Mouse (Mus musculus) MEL (cell line): Measurements from ENCODE around the gene Galnt14. TPM values are rescaled to one million over a fixed set of nuclear protein-coding genes. Genes with fewer than 3 reads are reported as not detected.

Source experiments
- DNase-seq: peaks from one replicate; pipeline ENCODE4 v3.0.0; 2011; ENCODE audit warnings: low read depth, low spot score
- H3K27ac ChIP-seq: 2 replicates; pipeline ENCODE4 v1.5.1; 2012; ENCODE audit warnings: low read depth, mild to moderate bottlenecking, control low read depth, low read length, moderate library complexity; ENCODE audit not compliant: control insufficient read depth
- H3K27me3 ChIP-seq, 2 experiments: fragments of 150-350 bp in 1 of 2; sonication (generic) in 1 of 2; 2 replicates each; pipeline ENCODE4 v1.6.1; 2012; ENCODE audit warnings: low read length in 2 of 2, mild to moderate bottlenecking in 2 of 2, improper control_type of control experiment in 1 of 2, moderate library complexity in 1 of 2; ENCODE audit not compliant: insufficient read depth in 2 of 2, control insufficient read depth in 1 of 2
- H3K36me3 ChIP-seq, 2 experiments: 2 replicates each; pipeline ENCODE4 v1.6.1; 2012 to 2014; ENCODE audit warnings: low read length in 2 of 2, improper control_type of control experiment in 1 of 2, inconsistent platforms in 1 of 2, mild to moderate bottlenecking in 1 of 2; ENCODE audit not compliant: insufficient read depth in 2 of 2, control insufficient read depth in 1 of 2
- H3K4me1 ChIP-seq, 2 experiments: fragments of 150-350 bp in 1 of 2; sonication (generic) in 1 of 2; 2 replicates each; pipeline ENCODE4 v1.6.1; 2012; ENCODE audit warnings: low read length in 2 of 2, improper control_type of control experiment in 1 of 2, mild to moderate bottlenecking in 1 of 2; ENCODE audit not compliant: insufficient read depth in 2 of 2, control insufficient read depth in 1 of 2
- H3K4me3 ChIP-seq, 2 experiments: fragments of 150-350 bp in 1 of 2; sonication (generic) in 1 of 2; 2 replicates each; pipeline ENCODE4 v1.5.1; 2012; ENCODE audit warnings: low read depth in 2 of 2, low read length in 2 of 2, mild to moderate bottlenecking in 2 of 2, moderate library complexity in 2 of 2, control low read depth in 1 of 2, improper control_type of control experiment in 1 of 2; ENCODE audit not compliant: control insufficient read depth in 1 of 2, insufficient read depth in 1 of 2
- H3K79me2 ChIP-seq: 2 replicates; pipeline ENCODE4 v1.6.1; 2012; ENCODE audit warnings: mild to moderate bottlenecking, low read length, moderate library complexity; ENCODE audit not compliant: control insufficient read depth, poor library complexity, insufficient read depth
- H3K9ac ChIP-seq: 2 replicates; pipeline ENCODE4 v1.6.1; 2012; ENCODE audit warnings: low read depth, mild to moderate bottlenecking, control low read depth, low read length, moderate library complexity; ENCODE audit not compliant: control insufficient read depth, poor library complexity, severe bottlenecking
- H3K9me3 ChIP-seq: fragments of 150-350 bp; sonication (generic); replicated peaks from 2 replicates; pipeline ENCODE4 v1.6.1; 2012; ENCODE audit warnings: mild to moderate bottlenecking, low read length, improper control_type of control experiment, moderate library complexity; ENCODE audit not compliant: insufficient read depth
- BHLHE40 ChIP-seq: IDR thresholded peaks from 2 replicates; pipeline ENCODE4 v1.6.1; 2012; ENCODE audit warnings: low read depth, mild to moderate bottlenecking, inconsistent platforms, low read length, improper control_type of control experiment, borderline replicate concordance
- CHD1 ChIP-seq: IDR thresholded peaks from 2 replicates; pipeline ENCODE4 v1.6.1; 2012; ENCODE audit warnings: low read depth, mild to moderate bottlenecking, inconsistent platforms, low read length, improper control_type of control experiment
- CHD2 ChIP-seq: IDR thresholded peaks from 2 replicates; pipeline ENCODE4 v1.6.1; 2011; ENCODE audit warnings: low read length, improper control_type of control experiment
- CTCF ChIP-seq, 3 experiments: IDR thresholded peaks in 2 of 3; conservative IDR thresholded peaks in 1 of 3; 2 replicates each; pipeline ENCODE4 v1.5.1; 2011 to 2012; ENCODE audit warnings: low read length in 3 of 3, low read depth in 2 of 3, mild to moderate bottlenecking in 2 of 3, improper control_type of control experiment in 1 of 3, inconsistent platforms in 1 of 3, mixed read lengths in 1 of 3, moderate library complexity in 1 of 3; ENCODE audit not compliant: control insufficient read depth in 1 of 3, insufficient read depth in 1 of 3, poor library complexity in 1 of 3, severe bottlenecking in 1 of 3
- E2F4 ChIP-seq: IDR thresholded peaks from 2 replicates; pipeline ENCODE4 v1.6.1; 2011; ENCODE audit warnings: low read depth, low read length, improper control_type of control experiment, borderline replicate concordance
- EP300 ChIP-seq, 2 experiments: IDR thresholded peaks; 2 replicates each; pipeline ENCODE4 v1.6.1; 2011; ENCODE audit warnings: improper control_type of control experiment in 2 of 2, low read length in 2 of 2, low read depth in 1 of 2, mild to moderate bottlenecking in 1 of 2
- GABPA ChIP-seq: IDR thresholded peaks from 2 replicates; pipeline ENCODE4 v1.6.1; 2012; ENCODE audit warnings: low read depth, mild to moderate bottlenecking, inconsistent platforms, low read length, improper control_type of control experiment, moderate library complexity
- GATA1 ChIP-seq: IDR thresholded peaks from 2 replicates; pipeline ENCODE4 v1.6.1; 2011; ENCODE audit warnings: low read depth, low read length, improper control_type of control experiment
- KAT2A ChIP-seq: conservative IDR thresholded peaks from 2 replicates; pipeline ENCODE4 v1.6.1; 2012; ENCODE audit warnings: low read depth, low read length, improper control_type of control experiment, inconsistent platforms
- MAFK ChIP-seq: IDR thresholded peaks from 2 replicates; pipeline ENCODE4 v1.6.1; 2011; ENCODE audit warnings: low read depth, mild to moderate bottlenecking, low read length, improper control_type of control experiment, borderline replicate concordance
- MAX ChIP-seq: IDR thresholded peaks from 2 replicates; pipeline ENCODE4 v1.6.1; 2011; ENCODE audit warnings: low read length, improper control_type of control experiment
- MAZ ChIP-seq: IDR thresholded peaks from 2 replicates; pipeline ENCODE4 v1.6.1; 2012; ENCODE audit warnings: low read depth, mild to moderate bottlenecking, inconsistent platforms, low read length, improper control_type of control experiment
- MEF2A ChIP-seq: IDR thresholded peaks from 2 replicates; pipeline ENCODE4 v1.6.1; 2014; ENCODE audit warnings: low read depth, mild to moderate bottlenecking, inconsistent platforms, low read length, improper control_type of control experiment; ENCODE audit not compliant: poor library complexity, insufficient replicate concordance, severe bottlenecking; ENCODE audit errors: extremely low read depth
- MXI1 ChIP-seq: IDR thresholded peaks from 2 replicates; pipeline ENCODE4 v1.6.1; 2011; ENCODE audit warnings: mild to moderate bottlenecking, low read depth, low read length, improper control_type of control experiment
- MYC ChIP-seq: IDR thresholded peaks from 2 replicates; pipeline ENCODE4 v1.6.1; 2011; ENCODE audit warnings: low read depth, mild to moderate bottlenecking, low read length, improper control_type of control experiment, moderate library complexity
- NELFE ChIP-seq: IDR thresholded peaks from 2 replicates; pipeline ENCODE4 v1.6.1; 2011; ENCODE audit warnings: low read depth, low read length, improper control_type of control experiment
- NRF1 ChIP-seq: IDR thresholded peaks from 2 replicates; pipeline ENCODE4 v1.6.1; 2014; ENCODE audit warnings: low read depth, mild to moderate bottlenecking, inconsistent platforms, low read length, improper control_type of control experiment, moderate library complexity; ENCODE audit not compliant: poor library complexity, insufficient read depth, severe bottlenecking
- POLR2AphosphoS2 ChIP-seq: IDR thresholded peaks from 2 replicates; pipeline ENCODE4 v1.6.1; 2011; ENCODE audit warnings: low read length, improper control_type of control experiment
- RAD21 ChIP-seq: IDR thresholded peaks from 2 replicates; pipeline ENCODE4 v1.6.1; 2011; ENCODE audit warnings: mild to moderate bottlenecking, low read depth, low read length, improper control_type of control experiment
- SIN3A ChIP-seq: IDR thresholded peaks from 2 replicates; pipeline ENCODE4 v1.6.1; 2012; ENCODE audit warnings: low read length, improper control_type of control experiment, inconsistent platforms
- SMC3 ChIP-seq: IDR thresholded peaks from 2 replicates; pipeline ENCODE4 v1.6.1; 2011; ENCODE audit warnings: low read depth, low read length, improper control_type of control experiment
- TBP ChIP-seq: IDR thresholded peaks from 2 replicates; pipeline ENCODE4 v1.8.0; 2011; ENCODE audit warnings: low read depth, low read length, improper control_type of control experiment
- UBTF ChIP-seq: IDR thresholded peaks from 2 replicates; pipeline ENCODE4 v1.6.1; 2012; ENCODE audit warnings: low read depth, mild to moderate bottlenecking, inconsistent platforms, low read length, improper control_type of control experiment, moderate library complexity, borderline replicate concordance; ENCODE audit not compliant: insufficient read depth
- USF1 ChIP-seq: IDR thresholded peaks from 2 replicates; pipeline ENCODE4 v1.6.1; 2014; ENCODE audit warnings: low read depth, mild to moderate bottlenecking, inconsistent platforms, low read length, improper control_type of control experiment, moderate library complexity
- USF2 ChIP-seq, 2 experiments: IDR thresholded peaks; 2 replicates each; pipeline ENCODE4 v1.6.1; 2011 to 2012; ENCODE audit warnings: improper control_type of control experiment in 2 of 2, low read length in 2 of 2, borderline replicate concordance in 1 of 2, inconsistent platforms in 1 of 2, low read depth in 1 of 2, mild to moderate bottlenecking in 1 of 2; ENCODE audit not compliant: insufficient read depth in 1 of 2
- ZKSCAN1 ChIP-seq: IDR thresholded peaks from 2 replicates; pipeline ENCODE4 v1.6.1; 2012; ENCODE audit warnings: low read depth, mild to moderate bottlenecking, inconsistent platforms, low read length, improper control_type of control experiment, moderate library complexity
- polyA plus RNA-seq, 2 experiments: library from polyadenylated mRNA; stranded (reverse) in 1 of 2; unstranded in 1 of 2; fragments of >175 nt in 1 of 2; fragments of >200 nt in 1 of 2; gene quantifications; 2 replicates each; pipeline versions ENCODE4 v1.2.1 to v1.2.4; 2012; ENCODE audit warnings: low replicate concordance in 2 of 2, low read depth in 1 of 2; ENCODE audit not compliant: insufficient read length in 2 of 2, insufficient read depth in 1 of 2, missing spikeins in 1 of 2
- total RNA-seq: library from RNA; depleted of rRNA; stranded (reverse); fragments of 300-350 nt; gene quantifications from 2 replicates; pipeline ENCODE4 v1.2.3, GENCODE M21; 2012

Gene Galnt14
- total and polyA plus RNA-seq, 3 experiments, result not detected

GRCm38 (mm10) chr17:73602552-73603478 lies 107.4 kb downstream of the Galnt14 start (continued):
- TF ChIP-seq GATA1 (no peak), SIN3A (no peak)

GRCm38 (mm10) chr17:73599923-73600322 lies 110.3 kb downstream of the Galnt14 start:
- no peaks in the 10 kb centered on the region for H3K4me1 ChIP-seq
- H3K9me3 ChIP-seq, result no peaks in the 10 kb centered on the region
- H3K4me3 ChIP-seq, result no peak overlapping the region
- no peaks in the 10 kb centered on the region for H3K27me3 ChIP-seq
- TF ChIP-seq RAD21 (no peak), SMC3 (no peak), MAZ (no peak), MYC (no peak), POLR2AphosphoS2 (no peak), E2F4 (no peak), GABPA (no peak), SIN3A (no peak), NELFE (no peak), UBTF (no peak), TBP (no peak), MAFK (no peak)
- H3K9ac ChIP-seq, result no peak overlapping the region
- H3K36me3 ChIP-seq, result no peaks in the 10 kb centered on the region
- no peak for DNase-seq
- H3K27ac ChIP-seq, result no peak overlapping the region
- no peaks in the 10 kb centered on the region for H3K79me2 ChIP-seq

- Histone ChIP-seq H3K79me2 (no peaks in the 10 kb centered on the region), H3K4me1 (no peaks in the 10 kb centered on the region), H3K36me3 (no peaks in the 10 kb centered on the region), H3K9ac (no peak overlapping the region), H3K9me3 (no peaks in the 10 kb centered on the region), H3K27me3 (no peaks in the 10 kb centered on the region), H3K4me3 (no peak overlapping the region), H3K27ac (no peak overlapping the region)
- no peak for DNase-seq
- TF ChIP-seq CTCF (IDR thresholded peaks at IDR 0.05 in 2 of 3, conservative IDR thresholded peaks at IDR 0.05 in 1 of 3; ENCODE audit: control insufficient read depth in 1 of 3, insufficient read depth in 1 of 3, low read depth in 2 of 3, low read length in 3 of 3, poor library complexity in 1 of 3, severe bottlenecking in 1 of 3), result no peak
- TF ChIP-seq CHD1, result no peak
- TF ChIP-seq MAX, result no peak
- TF ChIP-seq KAT2A, result no peak
- TF ChIP-seq EP300 (IDR thresholded peaks at IDR 0.05; ENCODE audit: low read depth in 1 of 2, low read length in 2 of 2), result no peak
- no peak for TF ChIP-seq BHLHE40
- no peak for TF ChIP-seq USF1
- TF ChIP-seq USF2 (IDR thresholded peaks at IDR 0.05; ENCODE audit: borderline replicate concordance in 1 of 2, insufficient read depth in 1 of 2, low read depth in 1 of 2, low read length in 2 of 2), result no peak
- no peak for TF ChIP-seq RAD21
- TF ChIP-seq SIN3A, result no peak
- no peak for TF ChIP-seq UBTF
- no peak for TF ChIP-seq MEF2A
- TF ChIP-seq ZKSCAN1, result no peak
- TF ChIP-seq GATA1, result no peak
- TF ChIP-seq NELFE, result no peak
- TF ChIP-seq MXI1, result no peak
- TF ChIP-seq NRF1, result no peak
- TF ChIP-seq CHD2, result no peak
- TF ChIP-seq TBP, result no peak
Measured at GRCm38 (mm10) chr17:73592081-73592480, 118.2 kb downstream of the Galnt14 start.
